Mouse (Mus musculus): ENCODE measurements around the gene Secisbp2.

- no peak for TF ChIP-seq CTCF (IDR thresholded peaks at IDR 0.05; ENCODE audit: control insufficient read depth, insufficient read depth, low read length)
- TF ChIP-seq POLR2A (IDR thresholded peaks at IDR 0.05; ENCODE audit: borderline replicate concordance, control insufficient read depth, low read depth, low read length) = no peak
Measured at GRCm38 (mm10) chr13:51641424-51641823, 10.1 kb upstream of the Secisbp2 start.
